Mouse (Mus musculus) heart, adult 11 months (tissue): ENCODE measurements around the gene Swap70.

Experiments
- DNase-seq: peaks from one replicate; pipeline ENCODE4 v3.0.0; 2022

The Swap70 gene

GRCm38 (mm10) chr7:110239590-110239989 lies 18.1 kb downstream of the Swap70 start:
- peak; percentile 50 for DNase-seq

- peak; percentile 86 for DNase-seq
These were observed 20.2 kb downstream of the Swap70 start for GRCm38 (mm10) chr7:110241472-110242289.

GRCm38 (mm10) chr7:110242290-110242581 lies 20.7 kb downstream of the Swap70 start:
- DNase-seq: no peak

- peak; percentile 99 for DNase-seq
These were observed 23.6 kb downstream of the Swap70 start for GRCm38 (mm10) chr7:110245128-110245527.

- peak; percentile 91 for DNase-seq
These were observed 25.0 kb downstream of the Swap70 start for GRCm38 (mm10) chr7:110246526-110246925.

- DNase-seq: no peak
These were observed 26.3 kb downstream of the Swap70 start for GRCm38 (mm10) chr7:110247801-110248200.

GRCm38 (mm10) chr7:110248677-110249076 lies 27.2 kb downstream of the Swap70 start:
- peak; percentile 93 for DNase-seq

- peak; percentile 78 for DNase-seq
These were observed 32.4 kb downstream of the Swap70 start for GRCm38 (mm10) chr7:110253861-110254260.

- DNase-seq: peak; percentile 85
These were observed 32.9 kb downstream of the Swap70 start for GRCm38 (mm10) chr7:110254395-110254794.

GRCm38 (mm10) chr7:110257059-110257458 lies 35.5 kb downstream of the Swap70 start:
- DNase-seq: peak; percentile 70

GRCm38 (mm10) chr7:110258196-110258950 lies 36.9 kb downstream of the Swap70 start:
- DNase-seq: no peak

- DNase-seq: peak; percentile 97
These were observed 38.6 kb downstream of the Swap70 start for GRCm38 (mm10) chr7:110259966-110260711.

- no peak for DNase-seq
These were observed 40.3 kb downstream of the Swap70 start for GRCm38 (mm10) chr7:110261807-110262206.

- no peak for DNase-seq
These were observed 41.1 kb downstream of the Swap70 start for GRCm38 (mm10) chr7:110262661-110263060.

GRCm38 (mm10) chr7:110263474-110263873 lies 42.0 kb downstream of the Swap70 start:
- no peak for DNase-seq

GRCm38 (mm10) chr7:110265796-110266195 lies 44.3 kb downstream of the Swap70 start:
- peak; percentile 96 for DNase-seq

GRCm38 (mm10) chr7:110267014-110267413 lies 45.5 kb downstream of the Swap70 start:
- DNase-seq: no peak

GRCm38 (mm10) chr7:110267994-110268393 lies 46.5 kb downstream of the Swap70 start:
- DNase-seq: no peak

- DNase-seq: no peak
These were observed 47.0 kb downstream of the Swap70 start for GRCm38 (mm10) chr7:110268511-110268910.

- no peak for DNase-seq
These were observed 48.3 kb downstream of the Swap70 start for GRCm38 (mm10) chr7:110269777-110270176.

- no peak for DNase-seq
These were observed 48.9 kb downstream of the Swap70 start for GRCm38 (mm10) chr7:110270455-110270854.

GRCm38 (mm10) chr7:110271814-110272213 lies 50.3 kb downstream of the Swap70 start:
- no peak for DNase-seq

GRCm38 (mm10) chr7:110272434-110272833 lies 50.9 kb downstream of the Swap70 start:
- peak; percentile 88 for DNase-seq
